Mouse (Mus musculus): ENCODE data around the gene Pitx3. TPM values are rescaled to one million over a fixed set of nuclear protein-coding genes. Genes with fewer than 3 reads are reported as not detected.

The Pitx3 gene
- total and polyA plus RNA-seq, 2 experiments from 2014 or later, result 0.41 TPM; not detected in 1

DNA sequence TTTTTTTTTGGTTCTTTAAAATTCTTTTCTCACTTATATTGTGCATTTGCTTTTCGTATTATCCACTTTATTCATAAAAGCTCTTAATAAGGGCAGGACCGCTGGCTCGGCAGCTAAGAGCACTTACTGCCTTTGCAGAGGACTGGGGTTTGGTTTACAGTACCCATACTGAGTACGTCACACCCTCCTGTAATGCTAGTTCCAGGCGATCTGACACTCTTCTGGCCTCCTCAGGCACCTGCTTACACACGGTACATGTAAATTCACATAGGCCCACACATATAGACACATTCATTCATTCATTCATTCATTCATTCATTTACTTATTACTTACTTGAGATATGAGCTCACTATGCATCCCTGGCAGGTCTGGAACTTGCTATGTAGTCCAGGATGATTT, 27.3 kb downstream of the Pitx3 start:
- H3K27me3 ChIP-seq (ENCODE audit: insufficient read depth, low read length), result 0 out of 2 replicates have a peak, but pooled peaks cover 3% of the 10 kb centered on the region
- H3K9ac ChIP-seq, result no peak overlapping the region
- DNase-seq, result no peak
- WGBS, result 74% methylated on average over 6 of the region's 6 CpGs
- no peak overlapping the region for H3K27ac ChIP-seq (ENCODE audit: low read depth, low read length)
- ATAC-seq, result no peak
- no peaks in the 10 kb centered on the region for H3K9me3 ChIP-seq (ENCODE audit: low read length)
- no peak overlapping the region for H3K4me2 ChIP-seq (ENCODE audit: low read depth)
- no peaks in the 10 kb centered on the region for H3K4me1 ChIP-seq (ENCODE audit: insufficient read depth)
- no peak overlapping the region for H3K4me3 ChIP-seq (ENCODE audit: low read depth, low read length)
- TF ChIP-seq CTCF (IDR thresholded peaks at IDR 0.05; ENCODE audit: low read depth), result no peak
- no peaks in the 10 kb centered on the region for H3K36me3 ChIP-seq (ENCODE audit: insufficient read depth)

DNA sequence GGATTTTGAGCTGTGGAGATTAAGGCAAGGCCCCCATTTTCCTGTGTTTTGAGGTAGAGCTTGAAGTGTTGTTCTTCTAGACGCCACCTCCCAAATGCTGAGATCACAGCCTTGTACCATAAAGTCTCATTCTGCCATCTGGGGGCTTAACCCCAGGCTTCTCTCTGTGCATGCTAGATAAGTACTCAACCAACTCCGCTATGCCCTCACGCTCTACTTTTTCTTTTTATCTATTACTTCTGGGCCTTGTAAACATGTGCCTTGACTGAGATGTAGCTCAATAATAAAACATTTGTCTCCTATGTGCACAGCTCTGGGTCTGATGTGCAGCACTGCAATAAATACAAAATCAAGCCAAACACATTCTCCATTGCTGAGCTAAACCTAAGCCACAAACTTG, 28.7 kb downstream of the Pitx3 start:
- H3K9me3 ChIP-seq (ENCODE audit: low read length), result no peaks in the 10 kb centered on the region
- DNase-seq, result no peak
- H3K9ac ChIP-seq, result no peak overlapping the region
- H3K27ac ChIP-seq (ENCODE audit: low read depth, low read length), result no peak overlapping the region
- no peak overlapping the region for H3K4me3 ChIP-seq (ENCODE audit: low read depth, low read length)
- no peak overlapping the region for H3K4me2 ChIP-seq (ENCODE audit: low read depth)
- ATAC-seq, result no peak
- no peak for TF ChIP-seq CTCF (IDR thresholded peaks at IDR 0.05; ENCODE audit: low read depth)
- H3K4me1 ChIP-seq (ENCODE audit: insufficient read depth), result no peaks in the 10 kb centered on the region
- no peaks in the 10 kb centered on the region for H3K36me3 ChIP-seq (ENCODE audit: insufficient read depth)
- 0 out of 2 replicates have a peak, but pooled peaks cover 3% of the 10 kb centered on the region for H3K27me3 ChIP-seq (ENCODE audit: insufficient read depth, low read length)
- 92% methylated on average over 3 of the region's 3 CpGs for WGBS

DNA sequence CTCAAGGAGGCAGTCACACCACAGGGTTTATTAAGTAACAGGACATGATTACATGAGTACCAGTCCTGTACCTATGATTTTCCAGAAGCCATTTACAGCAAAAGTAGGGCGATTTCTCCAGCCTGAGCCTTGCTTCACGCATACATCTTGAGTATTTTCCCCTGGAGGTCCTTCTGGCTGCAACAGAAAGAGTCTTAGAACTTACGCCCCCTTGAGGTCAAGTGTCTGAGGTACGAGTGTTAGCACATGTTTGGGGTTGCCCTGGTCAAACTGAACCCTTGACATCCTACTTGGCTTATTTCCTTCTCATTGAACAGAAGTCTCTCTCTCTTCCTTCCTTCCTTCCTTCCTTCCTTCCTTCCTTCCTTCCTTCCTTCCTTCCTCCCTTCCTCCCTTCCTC, 33.5 kb downstream of the Pitx3 start:
- TF ChIP-seq CTCF (IDR thresholded peaks at IDR 0.05; ENCODE audit: low read depth), result no peak
- 54% methylated on average over 4 of the region's 4 CpGs for WGBS
- Histone ChIP-seq H3K4me2 (ENCODE audit: low read depth) (no peak overlapping the region), H3K27me3 (ENCODE audit: insufficient read depth, low read length) (no peaks in the 10 kb centered on the region), H3K9ac (no peak overlapping the region), H3K4me3 (ENCODE audit: low read depth, low read length) (no peak overlapping the region), H3K9me3 (ENCODE audit: low read length) (no peaks in the 10 kb centered on the region), H3K4me1 (ENCODE audit: insufficient read depth) (no peaks in the 10 kb centered on the region), H3K27ac (ENCODE audit: low read depth, low read length) (no peak overlapping the region), H3K36me3 (ENCODE audit: insufficient read depth) (no peaks in the 10 kb centered on the region)
- ATAC-seq, result no peak
- DNase-seq, result no peak

DNA sequence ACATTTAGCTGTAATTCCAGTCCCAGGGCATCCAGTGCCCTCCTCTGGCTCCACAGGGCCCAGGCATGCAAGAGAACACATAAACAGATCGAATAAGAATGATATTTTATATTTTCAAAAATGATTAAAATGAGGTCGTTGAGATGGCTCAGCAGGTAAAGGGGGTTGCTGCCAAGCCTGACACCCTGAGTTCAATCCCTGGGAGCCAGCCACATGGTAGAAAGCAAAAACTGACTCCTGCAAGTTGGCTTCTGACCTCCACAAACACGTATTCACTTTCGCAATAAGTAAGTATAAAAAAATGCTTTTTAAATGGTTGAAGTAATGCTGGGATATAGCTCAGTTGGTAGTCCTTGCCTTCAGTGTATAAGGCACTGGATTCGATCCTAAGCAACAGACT, 37.3 kb downstream of the Pitx3 start:
- no peak for DNase-seq
- Histone ChIP-seq H3K4me2 (ENCODE audit: low read depth) (no peak overlapping the region), H3K9ac (no peak overlapping the region), H3K36me3 (ENCODE audit: insufficient read depth) (no peaks in the 10 kb centered on the region), H3K9me3 (ENCODE audit: low read length) (no peaks in the 10 kb centered on the region), H3K27me3 (ENCODE audit: insufficient read depth, low read length) (no peaks in the 10 kb centered on the region), H3K4me3 (ENCODE audit: low read depth, low read length) (no peak overlapping the region), H3K27ac (ENCODE audit: low read depth, low read length) (no peak overlapping the region), H3K4me1 (ENCODE audit: insufficient read depth) (no peaks in the 10 kb centered on the region)
- no peak for ATAC-seq
- TF ChIP-seq CTCF (IDR thresholded peaks at IDR 0.05; ENCODE audit: low read depth), result no peak
- WGBS, result 90% methylated on average over 5 of the region's 5 CpGs

DNA sequence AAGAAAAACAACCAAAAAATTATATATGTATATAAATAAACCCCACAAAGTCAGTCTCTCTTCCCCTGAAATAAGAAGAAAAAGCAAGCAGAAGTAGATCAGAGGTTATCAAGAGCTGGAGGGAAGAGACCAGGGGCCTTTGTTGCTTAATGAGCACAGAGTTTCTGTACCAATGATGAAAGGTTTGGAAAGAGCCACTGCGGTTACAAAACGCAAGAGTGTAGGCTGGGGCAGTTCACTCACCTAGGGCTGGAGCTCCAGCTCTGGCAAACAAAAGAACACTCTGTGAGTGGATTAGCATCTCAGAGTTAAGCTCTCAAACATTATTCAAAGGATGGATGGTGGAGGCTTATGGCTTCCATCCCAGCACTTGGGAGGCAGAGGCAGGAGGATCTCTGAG, 37.9 kb downstream of the Pitx3 start:
- DNase-seq (no peak), ATAC-seq (no peak)
- no peaks in the 10 kb centered on the region for H3K36me3 ChIP-seq (ENCODE audit: insufficient read depth)
- no peak overlapping the region for H3K27ac ChIP-seq (ENCODE audit: low read depth, low read length)
- H3K4me1 ChIP-seq (ENCODE audit: insufficient read depth), result no peaks in the 10 kb centered on the region
- no peak for TF ChIP-seq CTCF (IDR thresholded peaks at IDR 0.05; ENCODE audit: low read depth)
- H3K9ac ChIP-seq, result no peak overlapping the region
- 60% methylated on average over 2 of the region's 2 CpGs for WGBS
- no peak overlapping the region for H3K4me3 ChIP-seq (ENCODE audit: low read depth, low read length)
- H3K27me3 ChIP-seq (ENCODE audit: insufficient read depth, low read length), result no peaks in the 10 kb centered on the region
- H3K4me2 ChIP-seq (ENCODE audit: low read depth), result no peak overlapping the region
- H3K9me3 ChIP-seq (ENCODE audit: low read length), result no peaks in the 10 kb centered on the region

DNA sequence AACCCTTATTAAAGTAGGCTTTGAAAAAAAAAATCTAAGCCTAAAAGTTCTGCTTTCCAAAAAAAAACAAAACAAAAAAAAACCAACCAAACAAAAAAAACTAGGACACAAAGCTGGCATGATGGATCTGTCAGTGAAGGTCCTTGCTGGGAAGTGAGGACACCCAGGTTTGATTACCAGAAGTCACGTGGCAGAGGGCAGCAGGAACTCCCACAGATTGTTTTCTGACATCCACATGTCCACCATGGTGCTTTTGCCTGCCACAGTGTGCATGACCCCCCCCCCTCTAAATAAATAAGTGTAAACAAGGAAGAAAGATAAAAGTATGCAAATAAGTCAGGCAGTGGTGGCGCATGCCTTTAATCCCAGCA, 44.0 kb downstream of the Pitx3 start:
- Histone ChIP-seq H3K9me3 (ENCODE audit: low read length) (no peaks in the 10 kb centered on the region), H3K27ac (ENCODE audit: low read depth, low read length) (no peak overlapping the region), H3K9ac (no peak overlapping the region), H3K4me2 (ENCODE audit: low read depth) (no peak overlapping the region), H3K4me1 (ENCODE audit: insufficient read depth) (no peaks in the 10 kb centered on the region), H3K4me3 (ENCODE audit: low read depth, low read length) (no peak overlapping the region), H3K36me3 (ENCODE audit: insufficient read depth) (no peaks in the 10 kb centered on the region), H3K27me3 (ENCODE audit: insufficient read depth, low read length) (no peaks in the 10 kb centered on the region)
- no peak for ATAC-seq
- WGBS, result 87% methylated on average over 2 of the region's 2 CpGs
- TF ChIP-seq CTCF (IDR thresholded peaks at IDR 0.05; ENCODE audit: low read depth), result no peak
- no peak for DNase-seq

DNA sequence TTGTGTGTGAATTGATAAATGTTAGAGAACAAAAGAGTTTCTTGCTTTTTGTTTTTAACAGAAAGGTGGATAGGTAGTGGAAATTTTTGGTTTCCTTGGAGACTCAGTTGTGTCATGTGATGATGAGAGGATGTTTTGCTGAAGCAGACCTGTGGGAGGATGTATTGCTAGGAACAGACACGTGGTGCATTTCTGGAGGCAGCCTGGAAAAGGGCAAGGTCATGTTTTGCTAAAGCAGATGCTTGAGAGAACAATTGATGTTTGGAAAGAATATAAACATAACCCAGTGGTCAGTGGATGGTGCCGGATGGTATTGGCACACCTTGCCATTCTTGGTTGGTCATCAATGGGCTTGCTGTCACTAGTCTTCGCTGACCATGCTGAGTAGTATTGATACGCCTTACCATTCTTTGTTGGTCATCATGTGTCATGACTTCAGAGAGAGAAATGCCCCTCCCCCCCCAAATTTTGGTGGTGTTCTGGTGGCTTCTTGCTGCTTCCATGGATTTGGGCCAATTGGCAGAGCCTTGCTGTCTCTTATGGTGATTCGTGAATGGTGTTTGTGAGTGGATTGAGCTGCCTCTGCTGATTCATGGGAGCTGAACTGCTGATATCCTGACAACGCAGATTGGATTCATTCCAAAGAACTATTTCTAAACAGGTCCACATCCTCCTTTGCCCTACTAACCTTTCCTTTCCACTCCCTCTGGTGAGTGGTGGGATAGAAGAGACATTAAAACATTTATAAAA, 44.5 kb downstream of the Pitx3 start:
- H3K27me3 ChIP-seq (ENCODE audit: insufficient read depth, low read length), result no peaks in the 10 kb centered on the region
- no peak for TF ChIP-seq CTCF (IDR thresholded peaks at IDR 0.05; ENCODE audit: low read depth)
- WGBS, result 82% methylated on average over 6 of the region's 6 CpGs
- H3K9me3 ChIP-seq (ENCODE audit: low read length), result no peaks in the 10 kb centered on the region
- no peak overlapping the region for H3K4me2 ChIP-seq (ENCODE audit: low read depth)
- DNase-seq (no peak), ATAC-seq (no peak)
- no peak overlapping the region for H3K4me3 ChIP-seq (ENCODE audit: low read depth, low read length)
- no peaks in the 10 kb centered on the region for H3K4me1 ChIP-seq (ENCODE audit: insufficient read depth)
- H3K27ac ChIP-seq (ENCODE audit: low read depth, low read length), result no peak overlapping the region
- H3K36me3 ChIP-seq (ENCODE audit: insufficient read depth), result no peaks in the 10 kb centered on the region
- H3K9ac ChIP-seq, result no peak overlapping the region
